Mouse (Mus musculus) v-Abl transformed pro-B cells (cell line): ENCODE results near the gene Gm4881.

Experiments used
- in situ Hi-C, 2 experiments: fragments of 400-800 bp; cut with MboI; formaldehyde crosslinking; loops; one replicate each; pipeline ENCODE4 v1.15.1; 2025; ENCODE audit not compliant: unreplicated experiment in 2 of 2

Gm4881 gene

DNA sequence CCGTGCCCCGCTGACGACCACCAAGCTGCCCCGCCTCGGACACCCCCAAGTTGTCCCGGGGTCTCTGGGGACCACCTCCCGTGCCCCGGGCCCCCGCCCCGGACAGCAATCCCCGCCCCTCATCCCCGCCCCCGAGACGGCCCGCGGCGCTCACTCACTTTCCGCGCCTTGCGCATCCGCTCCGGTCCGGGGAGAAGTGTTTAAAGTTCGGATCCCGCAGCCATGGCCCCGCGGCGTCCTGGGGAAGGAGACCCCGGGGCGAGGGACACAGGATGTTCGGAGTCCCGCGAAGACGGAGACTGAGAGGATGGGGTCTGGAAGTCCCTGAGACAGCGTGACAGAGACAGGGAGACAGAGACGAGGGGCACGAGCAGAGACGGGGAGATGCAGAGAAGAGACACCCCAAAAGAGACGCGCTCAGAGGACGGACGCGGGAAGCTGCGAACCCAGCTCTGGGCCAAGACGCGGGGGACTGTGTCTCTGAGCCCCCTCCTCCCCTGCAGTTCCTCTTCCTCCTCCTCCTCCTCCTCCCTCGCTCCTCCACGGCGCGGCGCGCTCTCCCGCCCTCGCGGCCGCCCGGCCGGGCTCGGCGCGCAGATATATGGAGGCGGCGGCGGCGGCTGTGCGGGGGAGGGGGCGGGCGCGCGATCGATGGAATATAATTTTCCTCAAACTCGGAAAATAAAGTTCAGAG lies at the start of gene Gm4881:
Gene Gm4881, minus strand, starts transcription at position 238 of the 694 bp plus-strand sequence.
- in situ Hi-C loops = no loop called here

DNA sequence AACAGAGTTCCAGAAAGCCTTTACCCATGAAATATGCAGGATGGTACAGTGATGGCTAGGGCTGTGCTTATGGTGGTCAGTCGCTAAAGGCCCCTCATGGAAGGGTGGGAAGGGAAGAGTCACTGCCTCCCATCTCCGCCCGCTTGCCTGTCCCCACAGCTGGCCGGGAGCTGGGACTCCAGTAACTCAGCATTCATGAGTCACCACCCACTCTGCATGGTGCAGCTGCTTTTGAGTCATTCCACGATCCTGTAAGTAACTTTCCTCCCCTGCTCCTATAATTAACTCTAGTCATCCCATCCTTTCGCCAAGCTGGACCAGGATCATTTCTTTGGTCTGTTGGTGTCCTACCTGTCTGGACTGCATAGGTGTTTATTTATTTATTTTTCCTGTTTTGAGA lies 48.8 kb upstream of the Gm4881 start:
- in situ Hi-C loops = no loop called here

- in situ Hi-C loops = no loop called here
These were observed 46.2 kb upstream of the Gm4881 start for GRCm38 (mm10) chr7:24990478-24990877.

DNA sequence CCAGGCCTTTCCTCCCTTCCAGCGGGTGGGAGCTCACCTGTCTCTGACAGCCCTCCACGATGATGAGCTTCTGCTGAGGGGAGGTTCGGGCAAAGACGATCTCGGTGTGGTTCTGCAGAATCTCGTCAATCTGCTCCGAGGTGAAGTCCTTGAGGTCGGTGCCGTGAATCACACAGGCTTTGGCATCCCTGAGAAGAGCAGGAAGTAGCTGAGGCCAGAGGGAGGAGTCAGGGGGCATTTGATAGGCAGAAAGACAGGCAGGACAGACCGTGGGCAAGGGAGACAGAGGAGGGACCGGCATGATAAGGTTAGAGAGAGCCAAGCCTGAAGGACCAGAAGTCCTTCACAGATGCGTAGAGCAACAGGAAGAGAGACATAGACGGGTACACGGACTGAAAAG lies 43.6 kb upstream of the Gm4881 start:
- in situ Hi-C loops = no loop called here

DNA sequence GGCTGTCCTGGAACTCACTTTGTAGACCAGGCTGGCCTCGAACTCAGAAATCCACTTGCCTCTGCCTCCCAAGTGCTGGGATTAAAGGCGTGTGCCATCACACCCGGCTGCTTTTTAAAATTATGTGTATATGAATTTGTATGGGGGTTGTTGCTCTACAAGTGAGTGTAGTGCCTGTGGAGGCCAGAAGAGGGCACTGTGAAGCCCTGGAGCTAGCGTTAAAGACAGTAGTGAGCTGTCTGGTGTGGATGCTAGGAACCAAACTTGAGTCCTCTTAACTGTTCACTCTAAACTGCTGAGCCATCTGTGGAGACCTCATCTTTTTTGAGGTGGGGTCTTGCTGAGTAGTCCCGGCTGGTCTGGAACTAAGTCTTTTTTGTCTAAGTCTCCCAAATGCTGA lies 41.5 kb upstream of the Gm4881 start:
- in situ Hi-C loops = no loop called here

GRCm38 (mm10) chr7:24984307-24984706 lies 40.0 kb upstream of the Gm4881 start:
- in situ Hi-C loops = no loop called here

DNA sequence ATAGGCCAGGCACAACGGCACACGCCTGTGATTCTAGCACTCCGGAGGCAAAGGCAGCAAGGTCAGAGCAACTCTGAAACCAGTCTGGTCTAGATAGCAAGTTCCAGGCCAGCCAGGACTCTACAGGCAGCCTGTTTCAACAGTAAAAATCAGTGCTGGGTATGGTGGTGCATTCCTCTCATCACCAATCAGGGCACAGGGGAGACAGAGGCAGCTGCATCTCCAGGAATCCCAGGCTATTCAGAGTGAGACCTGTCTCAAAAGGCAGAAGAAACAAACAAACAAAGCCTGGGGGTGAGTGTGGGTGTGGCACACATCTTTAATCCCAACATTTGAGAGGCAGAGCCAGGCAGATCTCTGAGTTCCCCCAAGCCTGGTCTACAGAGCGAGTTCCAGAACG lies 39.1 kb upstream of the Gm4881 start:
- in situ Hi-C loops = no loop called here

DNA sequence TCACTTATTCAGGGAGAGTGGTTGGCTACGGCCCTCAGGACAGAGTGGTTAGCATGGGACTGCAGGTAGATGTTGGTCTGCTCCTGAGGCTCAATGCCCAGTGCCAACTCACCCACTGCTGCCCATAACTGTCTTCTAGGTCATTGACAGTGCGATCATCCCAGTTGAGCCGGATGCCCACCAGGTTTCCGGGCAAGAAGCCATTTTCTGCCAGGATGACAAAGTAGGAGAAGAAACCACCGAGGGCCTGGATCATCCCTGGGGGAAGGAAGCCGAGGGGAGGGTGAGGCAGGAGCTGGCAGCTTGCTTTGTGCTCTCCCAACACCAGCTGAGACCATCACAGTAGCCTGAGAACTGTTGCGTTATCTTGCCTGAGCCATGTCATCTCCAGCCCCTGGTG lies 36.1 kb upstream of the Gm4881 start:
- in situ Hi-C loops = no loop called here

- in situ Hi-C loops = no loop called here
These were observed 34.5 kb upstream of the Gm4881 start for GRCm38 (mm10) chr7:24978781-24979180.

DNA sequence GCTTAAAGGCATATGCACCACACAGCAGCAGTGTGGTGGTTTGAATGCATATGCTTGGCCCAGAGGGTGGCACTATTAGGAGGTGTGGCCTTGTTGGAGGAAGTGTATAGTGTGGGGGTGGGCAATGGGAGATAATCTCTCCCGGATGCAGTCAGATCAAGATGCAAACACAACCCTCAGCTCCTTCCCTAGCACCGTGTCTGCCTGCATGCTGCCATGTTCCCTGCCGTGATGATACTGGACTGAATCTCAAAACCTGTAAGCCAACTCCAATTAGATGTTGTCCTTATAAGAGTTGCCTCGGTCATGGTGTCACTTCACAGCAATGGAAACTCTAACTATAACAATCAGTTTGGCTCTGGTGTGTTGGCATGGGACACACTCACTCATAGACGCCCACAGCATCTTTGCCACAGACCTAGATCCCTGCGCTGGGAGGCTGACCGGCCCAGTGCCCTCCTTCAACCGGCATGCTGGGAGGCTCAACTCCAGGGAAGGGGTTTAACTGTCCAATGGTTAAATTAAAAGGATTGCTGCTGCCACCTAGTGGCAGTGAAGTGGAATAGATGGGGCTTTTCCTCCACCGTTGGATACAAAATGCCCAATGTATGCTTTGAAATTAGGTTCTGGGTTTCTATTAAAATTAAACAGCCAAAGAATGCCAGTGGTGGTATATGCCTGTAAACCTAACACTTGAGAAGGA lies 30.8 kb upstream of the Gm4881 start:
- in situ Hi-C loops = loop anchor here in 1 of 2 experiments (5.0 to 25.0 kb wide), 3 partner anchors 158 to 663 kb away; partner anchors contain the start of genes Zfp61 and Zfp94

DNA sequence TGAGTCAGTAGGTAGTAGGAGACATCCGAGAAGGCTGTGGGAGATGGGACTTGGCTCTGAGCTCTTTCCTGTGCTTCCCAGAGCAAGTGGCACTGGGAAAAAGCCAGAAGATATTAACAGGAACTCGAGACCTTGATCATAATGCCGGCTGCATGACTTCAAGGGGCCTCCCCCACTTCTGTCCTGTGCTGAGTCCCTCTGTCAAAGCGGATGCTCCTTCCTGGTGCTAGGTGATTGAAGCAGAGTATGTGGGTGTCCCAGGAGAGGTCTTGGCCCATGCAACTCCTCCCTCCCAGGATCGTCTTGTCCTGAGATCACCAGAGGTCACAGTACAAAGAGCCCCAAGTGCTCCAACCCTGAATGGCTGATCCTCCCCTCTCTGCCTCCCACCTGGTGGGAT lies 29.6 kb upstream of the Gm4881 start:
- in situ Hi-C loops = loop anchor here in 1 of 2 experiments (5.0 to 25.0 kb wide), 3 partner anchors 157 to 662 kb away; partner anchors contain the start of genes Zfp61 and Zfp94

DNA sequence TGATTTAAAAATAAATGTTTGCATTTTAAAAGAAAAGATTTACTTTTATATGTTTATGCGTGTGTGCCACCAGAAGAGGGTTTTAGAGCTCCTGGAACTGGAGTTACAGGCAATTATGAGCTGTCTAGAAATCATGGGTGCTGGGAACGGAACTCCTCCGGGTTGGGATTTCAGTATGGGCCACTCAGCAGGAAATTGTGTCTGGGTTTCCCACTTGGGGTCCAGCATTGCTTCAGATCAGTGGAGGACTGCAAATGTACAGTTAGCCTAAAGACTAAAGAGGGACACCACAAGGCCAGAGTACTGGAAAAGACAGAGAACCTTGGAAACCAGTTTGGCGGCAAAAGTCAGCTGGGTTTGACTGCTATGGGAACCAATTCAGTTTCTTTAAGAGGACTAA lies 28.9 kb upstream of the Gm4881 start:
- in situ Hi-C loops = loop anchor here in 1 of 2 experiments (5.0 to 25.0 kb wide), 3 partner anchors 156 to 661 kb away; partner anchors contain the start of genes Zfp61 and Zfp94

GRCm38 (mm10) chr7:24971972-24972893 lies 27.9 kb upstream of the Gm4881 start, which contains the start of gene Rabac1:
Gene Rabac1, minus strand, starts transcription at chr7:24972754.
- in situ Hi-C loops = loop anchor here in 1 of 2 experiments (5.0 to 25.0 kb wide), 3 partner anchors 155 to 660 kb away; partner anchors contain the start of genes Zfp61 and Zfp94

DNA sequence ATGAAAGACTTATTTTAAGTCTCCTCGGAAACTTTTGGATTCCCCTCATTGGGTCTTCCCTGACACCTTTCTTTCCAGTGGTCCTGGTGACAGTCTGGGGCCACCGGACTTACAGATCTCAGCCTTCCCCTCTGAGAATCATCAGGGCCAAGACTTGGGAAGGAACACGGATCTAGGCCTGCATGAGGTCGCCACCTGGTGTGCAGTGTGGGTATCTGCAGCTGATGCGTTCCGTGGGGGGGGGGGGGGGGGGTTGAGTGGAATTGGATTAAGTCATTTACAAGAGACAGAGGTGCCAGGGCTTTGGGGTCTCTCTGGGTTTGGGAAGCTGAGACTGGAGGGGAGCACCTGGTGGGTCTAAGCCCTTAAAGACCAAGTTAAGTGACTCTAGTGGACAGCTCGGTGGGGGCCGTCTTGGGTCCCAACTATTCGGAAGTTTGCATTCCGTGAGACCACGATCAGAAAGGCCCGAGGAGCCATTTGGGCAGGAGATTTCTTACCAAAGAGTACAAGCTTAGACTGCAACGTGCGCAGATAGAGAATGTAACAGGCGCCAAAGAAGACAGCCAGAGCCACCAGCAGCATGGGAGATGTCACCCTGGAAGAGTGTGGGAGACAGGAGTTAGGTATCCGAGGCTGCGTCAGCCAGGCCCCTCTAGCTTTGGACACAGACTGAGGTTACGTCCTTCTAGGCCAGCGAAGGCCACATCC lies 27.1 kb upstream of the Gm4881 start:
- in situ Hi-C loops = loop anchor here in 1 of 2 experiments (5.0 to 25.0 kb wide), 3 partner anchors 154 to 659 kb away; partner anchors contain the start of genes Zfp61 and Zfp94

- in situ Hi-C loops = loop anchor here in 1 of 2 experiments (5.0 to 25.0 kb wide), 3 partner anchors 153 to 658 kb away; partner anchors contain the start of genes Zfp61 and Zfp94
These were observed 26.0 kb upstream of the Gm4881 start for GRCm38 (mm10) chr7:24970341-24970740.

- in situ Hi-C loops = loop anchor here (5.0 to 25.0 kb wide), 4 partner anchors 83 to 658 kb away; partner anchors contain the start of genes Zfp61 (in 1 of the 2) and Zfp94 (in 1 of the 2)
These were observed 25.5 kb upstream of the Gm4881 start for GRCm38 (mm10) chr7:24969805-24970204.

- in situ Hi-C loops = loop anchor here (5.0 to 25.0 kb wide), 3 partner anchors 81 to 656 kb away; partner anchors contain the start of genes Zfp61 (in 1 of the 2) and Zfp94 (in 1 of the 2)
These were observed 24.2 kb upstream of the Gm4881 start for GRCm38 (mm10) chr7:24968463-24968862.

- in situ Hi-C loops = loop anchor here (5.0 to 25.0 kb wide), 3 partner anchors 81 to 656 kb away; partner anchors contain the start of genes Zfp61 (in 1 of the 2) and Zfp94 (in 1 of the 2)
These were observed 23.7 kb upstream of the Gm4881 start for GRCm38 (mm10) chr7:24967966-24968365.

DNA sequence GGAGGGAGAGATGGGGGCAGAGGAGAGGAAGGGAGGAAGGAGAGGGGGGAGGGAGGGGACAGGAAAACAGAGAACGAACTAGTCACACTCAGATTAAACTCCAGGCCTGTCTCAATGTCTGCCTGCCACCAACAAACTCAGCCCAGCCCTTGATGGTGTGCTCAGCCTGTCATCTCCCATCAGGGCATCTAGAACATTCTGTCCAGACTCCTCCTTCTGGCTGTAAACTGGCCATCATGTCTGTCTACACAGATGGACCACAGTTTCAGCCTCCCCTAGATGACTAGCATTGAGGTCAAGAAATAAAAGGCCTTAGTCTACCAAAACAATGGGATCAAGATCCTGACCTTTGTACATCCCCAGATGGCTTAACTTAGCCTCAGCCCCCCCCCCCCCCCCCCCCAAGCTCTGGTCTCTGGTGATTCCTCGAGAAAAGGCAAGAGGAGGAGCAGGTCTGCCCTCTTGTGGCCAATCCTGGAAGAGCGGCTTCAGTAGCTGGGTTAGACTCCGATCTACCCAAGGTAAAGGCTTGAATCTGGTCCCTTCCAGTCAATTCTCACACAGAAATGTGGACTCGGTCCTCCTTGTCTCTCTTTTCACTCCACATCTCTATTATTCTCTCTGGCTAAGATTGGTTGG lies 20.7 kb upstream of the Gm4881 start:
- in situ Hi-C loops = loop anchor here (5.0 to 25.0 kb wide), 3 partner anchors 78 to 653 kb away; partner anchors contain the start of genes Zfp61 (in 1 of the 2) and Zfp94 (in 1 of the 2)
